In genomic region chr9:36973486-36974227, GRCm38 (mm10) we compare ENCODE assay signal across 9 mouse cellular contexts.
A peak's percentile ranks its signal among the peaks of the same experiment; 100 is the strongest.
DNase-seq lines count a peak whose midpoint lies in the region; ATAC-seq and TF ChIP-seq lines count a peak whose summit lies in the region.
"Had no signal": no experiment of that assay in that cellular context is flagged by ENCODE, and none has a peak within 500 bp of the region (broad histone marks: within the 10 kb centered on the region; RNA-seq: fewer than 3 reads in every experiment).

No protein-coding gene starts in this region.

- no peak overlapping the region for H3K4me3 ChIP-seq in forebrain, embryonic 16.5 days (replicated peaks; ENCODE audit: low read length)
- H3K4me3 ChIP-seq in forebrain, embryonic 14.5 days (ENCODE audit: low read depth, low read length): no peak overlapping the region
- H3K4me3 ChIP-seq in lung, embryonic 14.5 days (ENCODE audit: low read depth, low read length): no peak overlapping the region
- H3K4me3 ChIP-seq: neural tube, embryonic 12.5 days had no signal

- no peaks in the 10 kb centered on the region for H3K36me3 ChIP-seq in forebrain, embryonic 16.5 days (ENCODE audit: control insufficient read depth, insufficient read depth)
- H3K36me3 ChIP-seq in forebrain, embryonic 14.5 days (ENCODE audit: control insufficient read depth, insufficient read depth, low read length): no peaks in the 10 kb centered on the region
- no peaks in the 10 kb centered on the region for H3K36me3 ChIP-seq in lung, embryonic 14.5 days (ENCODE audit: insufficient read depth)
- H3K36me3 ChIP-seq: neural tube, embryonic 12.5 days had no signal

- no peaks in the 10 kb centered on the region for H3K9me3 ChIP-seq in forebrain, embryonic 16.5 days (ENCODE audit: control insufficient read depth, low read length)
- no peaks in the 10 kb centered on the region for H3K9me3 ChIP-seq in forebrain, embryonic 14.5 days (replicated peaks; ENCODE audit: control insufficient read depth, low read length)
- H3K9me3 ChIP-seq in lung, embryonic 14.5 days (ENCODE audit: low read depth, low read length): no peaks in the 10 kb centered on the region
- H3K9me3 ChIP-seq: neural tube, embryonic 12.5 days had no signal

- no peak overlapping the region for H3K27ac ChIP-seq in forebrain, embryonic 16.5 days (ENCODE audit: low read length)
- H3K27ac ChIP-seq in forebrain, embryonic 14.5 days (ENCODE audit: low read depth, low read length): no peak overlapping the region
- no peak overlapping the region for H3K27ac ChIP-seq in lung, embryonic 14.5 days (ENCODE audit: low read depth)
- H3K27ac ChIP-seq: neural tube, embryonic 12.5 days had no signal

- ATAC-seq in forebrain, embryonic 16.5 days: 0 out of 2 replicates have a peak, but pooled peaks have one; percentile 3
- no peak for ATAC-seq in forebrain, embryonic 14.5 days
- ATAC-seq in lung, embryonic 14.5 days (ENCODE audit: insufficient read depth): no peak

- no peak overlapping the region for H3K4me2 ChIP-seq in forebrain, embryonic 16.5 days (ENCODE audit: low read length)
- H3K4me2 ChIP-seq in forebrain, embryonic 14.5 days (ENCODE audit: low read length): no peak overlapping the region
- no peak overlapping the region for H3K4me2 ChIP-seq in lung, embryonic 14.5 days
- H3K4me2 ChIP-seq: neural tube, embryonic 12.5 days had no signal

- peaks cover 14% of the 10 kb centered on the region; the same call in 1 of the 2 replicates for H3K4me1 ChIP-seq in forebrain, embryonic 16.5 days (replicated peaks; ENCODE audit: control insufficient read depth, insufficient read depth, low read length)
- peaks cover 9% of the 10 kb centered on the region; the same call in 1 of the 2 replicates for H3K4me1 ChIP-seq in forebrain, embryonic 14.5 days (ENCODE audit: control insufficient read depth, insufficient read depth, low read length)
- H3K4me1 ChIP-seq in lung, embryonic 14.5 days (ENCODE audit: insufficient read depth): no peaks in the 10 kb centered on the region; the same call in 1 of the 2 replicates

- H3K27me3 ChIP-seq in forebrain, embryonic 16.5 days (replicated peaks; ENCODE audit: control insufficient read depth, insufficient read depth, low read length): no peaks in the 10 kb centered on the region
- H3K27me3 ChIP-seq in forebrain, embryonic 14.5 days (replicated peaks; ENCODE audit: control insufficient read depth, insufficient read depth, low read length): no peaks in the 10 kb centered on the region
- H3K27me3 ChIP-seq in lung, embryonic 14.5 days (ENCODE audit: insufficient read depth, low read length): no peaks in the 10 kb centered on the region
- H3K27me3 ChIP-seq: neural tube, embryonic 12.5 days had no signal

- no peak for DNase-seq in forebrain, embryonic 14.5 days (ENCODE audit: low spot score)
- DNase-seq in lung, embryonic 14.5 days: peak; percentile 38
- DNase-seq in lung, postnatal 4 days: no peak
- DNase-seq in cerebellum, postnatal 10 days: peak; percentile 45 to 54
- peak; percentile 42 for DNase-seq in layer of hippocampus, adult 9-11 months
- DNase-seq in T-cell, adult 2 months (ENCODE audit: low spot score): no peak
- no peak for DNase-seq in thymus, postnatal 36 days

- WGBS in forebrain, embryonic 16.5 days: 49% methylated on average over 11 of the region's 11 CpGs
- WGBS in forebrain, embryonic 14.5 days: 56% methylated on average over 11 of the region's 11 CpGs
- 47% methylated on average over 11 of the region's 11 CpGs for WGBS in lung, embryonic 14.5 days

- no peak overlapping the region for H3K9ac ChIP-seq in forebrain, embryonic 16.5 days (replicated peaks; ENCODE audit: low read depth, low read length)
- H3K9ac ChIP-seq in forebrain, embryonic 14.5 days (ENCODE audit: low read length): no peak overlapping the region
- no peak overlapping the region for H3K9ac ChIP-seq in lung, embryonic 14.5 days
- H3K9ac ChIP-seq: neural tube, embryonic 12.5 days had no signal

- peak; percentile 32; the same call in 1 of the 2 replicates for TF ChIP-seq CTCF in lung, embryonic 14.5 days (IDR thresholded peaks at IDR 0.05; ENCODE audit: low read depth)

Comparison
In these comparisons a context has a peak if more than half of its experiments do, and no peak if none do; other contexts are left out.
1. DNase-seq: peak in lung, embryonic 14.5 days (single experiment), cerebellum, postnatal 10 days (2 of 2) and layer of hippocampus, adult 9-11 months (single experiment); none in forebrain, embryonic 14.5 days (single experiment), lung, postnatal 4 days (0 of 2), T-cell, adult 2 months (single experiment) and thymus, postnatal 36 days (0 of 2).